Mouse (Mus musculus): ENCODE measurements at regions not wholly inside any gene's neighbourhood (a gene's known extent, or its start where the extent isn't known, plus 50 kb on each side); places are given as distances from the start of the nearest gene placed in this dataset.
A peak's percentile ranks its signal among the peaks of the same experiment; 100 is the strongest.

DNA sequence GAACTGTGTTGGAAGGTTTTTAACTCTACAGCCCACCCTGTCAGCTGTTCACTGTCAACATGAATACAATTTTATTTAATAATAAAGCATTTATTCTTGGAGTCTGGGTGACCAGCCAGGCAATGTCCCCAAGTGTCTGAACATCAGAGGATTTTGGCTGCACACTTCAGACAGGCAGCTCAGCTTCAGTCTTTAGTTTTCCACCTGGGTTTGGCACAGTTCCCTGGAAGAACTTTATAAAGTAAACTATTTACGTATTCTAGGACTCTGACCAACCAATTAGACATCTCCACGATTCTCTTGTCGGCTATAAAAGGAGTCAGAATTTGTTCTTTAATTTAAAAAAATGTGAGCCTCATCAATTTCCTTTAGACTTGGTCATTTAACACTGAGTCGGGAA, 220.8 kb upstream of the 1700056E22Rik start:
- Histone ChIP-seq H3K27me3 (ENCODE audit: control insufficient read depth, insufficient read depth, low read length) (no peaks in the 10 kb centered on the region), H3K36me3 (replicated peaks; ENCODE audit: control insufficient read depth, insufficient read depth, low read depth, low read length) (no peaks in the 10 kb centered on the region), H3K9me3 (replicated peaks; ENCODE audit: control insufficient read depth, low read length) (no peaks in the 10 kb centered on the region), H3K27ac (replicated peaks; ENCODE audit: low read depth, low read length) (no peak overlapping the region), H3K4me3 (ENCODE audit: low read depth, low read length) (no peak overlapping the region), H3K4me1 (ENCODE audit: control insufficient read depth, insufficient read depth, low read length) (no peaks in the 10 kb centered on the region), H3K4me2 (ENCODE audit: low read depth, low read length) (no peak overlapping the region), H3K9ac (replicated peaks; ENCODE audit: low read length) (no peak overlapping the region)
- whole genome bisulfite sequencing, result 81% methylated on average over 4 of the region's 4 CpGs
- ATAC-seq (replicated peaks; ENCODE audit: insufficient number of reproducible peaks, low FRiP score, low TSS enrichment, low read depth) (no peak), DNase-seq (ENCODE audit: low spot score) (no peak)

DNA sequence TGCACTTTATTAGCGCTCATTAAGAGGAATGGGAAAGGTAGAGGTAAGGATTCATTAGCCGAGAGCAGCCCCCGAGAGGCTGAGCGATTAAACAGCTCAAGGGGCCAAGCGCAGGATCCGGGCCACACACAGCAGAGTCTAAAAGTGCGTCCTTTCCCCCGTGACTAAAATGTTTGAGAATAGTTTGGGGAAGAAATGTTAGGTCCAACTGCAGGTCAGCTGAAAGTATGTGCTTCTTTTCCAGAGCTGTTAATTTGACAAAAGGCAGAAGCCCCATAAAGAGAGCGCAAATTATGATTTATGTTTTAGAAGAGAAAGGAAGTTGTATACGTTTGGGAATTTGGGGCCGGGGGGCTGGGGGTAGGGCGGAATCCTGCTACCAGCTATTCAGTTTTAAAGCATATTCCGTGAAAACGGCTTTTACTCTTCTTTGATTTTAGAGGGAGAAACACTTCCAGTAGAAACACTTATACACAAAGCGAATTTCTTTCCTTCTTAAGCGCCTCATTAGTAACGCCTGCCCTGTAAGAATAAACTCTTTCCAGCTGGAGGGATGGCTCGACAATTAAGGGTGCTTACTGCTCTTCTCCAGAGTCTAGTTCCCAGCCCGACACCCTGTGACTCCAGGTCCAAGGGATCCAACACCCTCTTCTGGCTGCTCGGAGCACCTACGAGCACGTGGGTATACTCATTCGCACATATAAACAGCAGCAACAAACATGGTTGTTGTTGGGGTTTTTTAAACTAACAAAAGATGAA, 210.8 kb upstream of the 1700056E22Rik start:
- ATAC-seq (replicated peaks; ENCODE audit: insufficient number of reproducible peaks, low FRiP score, low TSS enrichment, low read depth) (no peak), DNase-seq (ENCODE audit: low spot score) (peak; percentile 35)
- no peaks in the 10 kb centered on the region for H3K36me3 ChIP-seq (replicated peaks; ENCODE audit: control insufficient read depth, insufficient read depth, low read depth, low read length)
- H3K9ac ChIP-seq (replicated peaks; ENCODE audit: low read length), result no peak overlapping the region
- H3K4me2 ChIP-seq (ENCODE audit: low read depth, low read length), result no peak overlapping the region
- H3K9me3 ChIP-seq (replicated peaks; ENCODE audit: control insufficient read depth, low read length), result no peaks in the 10 kb centered on the region
- H3K4me1 ChIP-seq (ENCODE audit: control insufficient read depth, insufficient read depth, low read length), result no peaks in the 10 kb centered on the region
- H3K27ac ChIP-seq (replicated peaks; ENCODE audit: low read depth, low read length), result no peak overlapping the region
- no peak overlapping the region for H3K4me3 ChIP-seq (ENCODE audit: low read depth, low read length)
- WGBS, result 68% methylated on average over 23 of the region's 23 CpGs
- no peaks in the 10 kb centered on the region for H3K27me3 ChIP-seq (ENCODE audit: control insufficient read depth, insufficient read depth, low read length)

DNA sequence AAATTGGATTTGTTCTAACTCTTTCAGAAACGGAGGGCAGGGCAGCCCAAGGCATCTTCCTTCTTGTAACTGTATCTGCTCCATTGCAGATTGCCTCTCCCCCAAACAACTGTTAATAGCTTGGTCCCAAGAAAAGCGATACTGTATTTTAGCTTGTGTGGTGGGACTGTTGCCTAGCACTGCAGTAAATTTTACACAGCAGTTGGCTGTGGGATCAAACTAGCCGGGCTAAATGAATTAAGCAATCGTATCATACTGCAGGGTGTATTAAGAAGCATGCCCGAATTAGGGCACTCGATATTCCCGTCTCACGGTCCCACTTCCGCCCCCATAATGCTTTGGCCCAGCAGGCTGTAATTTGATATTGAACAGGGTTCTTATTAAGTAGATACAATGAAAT, 210.2 kb upstream of the 1700056E22Rik start:
- Histone ChIP-seq H3K27ac (replicated peaks; ENCODE audit: low read depth, low read length) (no peak overlapping the region), H3K4me2 (ENCODE audit: low read depth, low read length) (no peak overlapping the region), H3K9ac (replicated peaks; ENCODE audit: low read length) (no peak overlapping the region), H3K4me3 (ENCODE audit: low read depth, low read length) (no peak overlapping the region), H3K27me3 (ENCODE audit: control insufficient read depth, insufficient read depth, low read length) (no peaks in the 10 kb centered on the region), H3K36me3 (replicated peaks; ENCODE audit: control insufficient read depth, insufficient read depth, low read depth, low read length) (no peaks in the 10 kb centered on the region), H3K4me1 (ENCODE audit: control insufficient read depth, insufficient read depth, low read length) (no peaks in the 10 kb centered on the region), H3K9me3 (replicated peaks; ENCODE audit: control insufficient read depth, low read length) (no peaks in the 10 kb centered on the region)
- DNase-seq (ENCODE audit: low spot score) (peak; percentile 38), ATAC-seq (replicated peaks; ENCODE audit: insufficient number of reproducible peaks, low FRiP score, low TSS enrichment, low read depth) (no peak; the same call in 1 of the 2 replicates)
- 57% methylated on average over 9 of the region's 9 CpGs for WGBS

DNA sequence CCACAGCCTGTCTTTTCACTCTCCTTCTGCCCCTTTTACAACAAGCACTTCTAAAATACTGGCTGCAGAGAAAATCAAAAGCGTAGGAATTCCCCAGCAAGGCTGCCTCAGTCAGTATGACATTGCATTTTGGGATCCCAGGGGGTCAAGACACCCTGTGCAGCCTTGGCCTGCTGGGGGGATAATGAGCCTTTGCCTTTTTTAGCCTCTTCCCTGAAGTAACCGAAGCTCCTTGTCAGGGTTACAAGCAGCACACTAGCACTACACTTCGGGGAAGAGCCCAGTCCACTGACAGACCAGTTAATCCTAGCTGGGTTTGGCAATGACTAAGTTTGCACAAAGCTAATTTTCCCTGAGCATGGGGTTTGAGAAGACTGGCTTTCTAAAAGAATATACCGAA, 207.7 kb upstream of the 1700056E22Rik start:
- H3K27ac ChIP-seq (replicated peaks; ENCODE audit: low read depth, low read length), result no peak overlapping the region
- H3K4me3 ChIP-seq (ENCODE audit: low read depth, low read length), result no peak overlapping the region
- H3K9me3 ChIP-seq (replicated peaks; ENCODE audit: control insufficient read depth, low read length), result no peaks in the 10 kb centered on the region
- DNase-seq (ENCODE audit: low spot score) (no peak), ATAC-seq (replicated peaks; ENCODE audit: insufficient number of reproducible peaks, low FRiP score, low TSS enrichment, low read depth) (no peak)
- no peak overlapping the region for H3K4me2 ChIP-seq (ENCODE audit: low read depth, low read length)
- H3K36me3 ChIP-seq (replicated peaks; ENCODE audit: control insufficient read depth, insufficient read depth, low read depth, low read length), result no peaks in the 10 kb centered on the region
- H3K9ac ChIP-seq (replicated peaks; ENCODE audit: low read length), result no peak overlapping the region
- H3K4me1 ChIP-seq (ENCODE audit: control insufficient read depth, insufficient read depth, low read length), result no peaks in the 10 kb centered on the region
- H3K27me3 ChIP-seq (ENCODE audit: control insufficient read depth, insufficient read depth, low read length), result no peaks in the 10 kb centered on the region
- 54% methylated on average over 4 of the region's 4 CpGs for WGBS

DNA sequence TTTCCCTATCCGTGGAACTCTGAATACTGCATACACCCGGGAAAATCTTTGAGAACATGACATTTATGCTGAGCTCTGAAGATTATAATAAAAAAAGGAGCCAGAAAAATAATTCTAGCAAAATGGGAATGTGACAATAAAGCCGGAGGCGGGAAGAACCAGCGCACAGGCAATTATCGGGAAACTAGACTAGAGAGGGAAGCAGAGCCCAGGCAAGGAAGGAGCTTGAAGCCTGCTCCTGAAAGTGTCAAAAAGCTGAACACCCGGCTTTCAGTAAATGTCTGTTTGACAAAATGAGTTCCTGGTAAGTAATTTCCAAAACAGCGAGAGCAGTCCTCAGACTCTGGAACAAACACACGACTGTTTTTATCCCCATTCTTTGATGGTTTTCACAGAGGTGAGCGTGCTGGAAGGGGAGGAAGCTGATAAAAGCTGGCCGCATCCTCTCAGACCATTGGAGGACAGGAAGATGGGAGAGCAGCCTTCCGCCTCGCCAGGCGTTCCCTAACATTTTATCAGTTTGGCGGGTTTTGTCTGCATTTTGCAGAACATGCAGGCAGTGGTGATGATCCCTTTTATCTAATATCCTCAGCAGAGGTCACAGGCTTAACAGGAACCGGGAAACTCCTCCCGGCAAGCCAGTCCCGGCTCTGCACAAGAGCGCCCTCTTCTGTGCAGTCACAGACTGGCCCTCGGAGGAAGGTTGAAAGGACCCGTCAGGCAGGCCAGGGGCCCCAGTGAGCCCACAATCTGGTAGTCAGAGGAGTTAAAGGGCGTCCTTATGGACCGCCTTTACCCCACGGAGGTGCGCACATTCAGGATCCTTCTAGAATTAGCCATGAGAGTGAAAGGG, 201.3 kb upstream of the 1700056E22Rik start:
- no peaks in the 10 kb centered on the region for H3K36me3 ChIP-seq (replicated peaks; ENCODE audit: control insufficient read depth, insufficient read depth, low read depth, low read length)
- DNase-seq (ENCODE audit: low spot score), result peak; percentile 81
- peak; percentile 47; the same call in 1 of the 2 replicates for ATAC-seq (replicated peaks; ENCODE audit: insufficient number of reproducible peaks, low FRiP score, low TSS enrichment, low read depth)
- H3K4me1 ChIP-seq (ENCODE audit: control insufficient read depth, insufficient read depth, low read length), result no peaks in the 10 kb centered on the region
- no peak overlapping the region for H3K27ac ChIP-seq (replicated peaks; ENCODE audit: low read depth, low read length)
- peak overlapping the region; percentile 47 for H3K4me2 ChIP-seq (ENCODE audit: low read depth, low read length)
- 22% methylated on average over 25 of the region's 25 CpGs for WGBS
- 0 out of 2 replicates have a peak overlapping the region, but pooled peaks have one; percentile 15 for H3K4me3 ChIP-seq (ENCODE audit: low read depth, low read length)
- no peaks in the 10 kb centered on the region for H3K27me3 ChIP-seq (ENCODE audit: control insufficient read depth, insufficient read depth, low read length)
- no peaks in the 10 kb centered on the region for H3K9me3 ChIP-seq (replicated peaks; ENCODE audit: control insufficient read depth, low read length)
- H3K9ac ChIP-seq (replicated peaks; ENCODE audit: low read length), result peak overlapping the region; percentile 15

DNA sequence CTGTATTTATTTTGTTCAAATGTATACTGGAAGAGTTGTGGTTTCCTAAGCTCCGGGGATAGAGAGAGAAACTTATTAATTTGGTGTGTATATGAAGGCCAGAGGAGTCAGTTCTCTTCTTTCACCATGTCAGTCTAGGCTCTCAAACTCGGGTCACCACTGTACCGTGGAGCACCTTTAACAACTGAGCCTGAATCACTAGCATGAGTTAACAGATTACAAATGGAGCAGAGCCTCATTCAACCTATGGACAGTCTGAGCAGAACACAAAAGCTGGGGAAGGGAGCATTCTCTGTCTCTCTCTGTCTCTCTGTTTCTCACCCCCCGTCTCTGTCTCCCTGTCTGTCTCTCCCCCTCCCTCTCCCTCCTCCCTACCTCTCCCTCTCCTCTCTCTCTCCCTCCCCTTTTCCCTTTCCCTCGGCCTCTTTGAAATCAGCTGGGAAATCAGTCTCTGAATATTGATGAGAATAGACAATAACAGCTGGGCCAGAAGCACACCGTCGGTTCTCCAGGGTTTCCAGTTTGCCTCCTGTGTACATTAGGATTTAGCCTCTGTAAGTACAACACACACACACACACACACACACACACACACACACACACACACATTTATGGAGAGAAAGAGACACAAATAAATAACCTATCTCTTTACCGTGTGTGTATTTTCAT, 200.4 kb upstream of the 1700056E22Rik start:
- H3K4me3 ChIP-seq (ENCODE audit: low read depth, low read length), result no peak overlapping the region
- DNase-seq (ENCODE audit: low spot score) (no peak), ATAC-seq (replicated peaks; ENCODE audit: insufficient number of reproducible peaks, low FRiP score, low TSS enrichment, low read depth) (no peak)
- no peak overlapping the region for H3K27ac ChIP-seq (replicated peaks; ENCODE audit: low read depth, low read length)
- no peaks in the 10 kb centered on the region for H3K4me1 ChIP-seq (ENCODE audit: control insufficient read depth, insufficient read depth, low read length)
- no peaks in the 10 kb centered on the region for H3K9me3 ChIP-seq (replicated peaks; ENCODE audit: control insufficient read depth, low read length)
- H3K9ac ChIP-seq (replicated peaks; ENCODE audit: low read length), result no peak overlapping the region
- H3K4me2 ChIP-seq (ENCODE audit: low read depth, low read length), result no peak overlapping the region
- no peaks in the 10 kb centered on the region for H3K27me3 ChIP-seq (ENCODE audit: control insufficient read depth, insufficient read depth, low read length)
- H3K36me3 ChIP-seq (replicated peaks; ENCODE audit: control insufficient read depth, insufficient read depth, low read depth, low read length), result no peaks in the 10 kb centered on the region
- 55% methylated on average over 8 of the region's 8 CpGs for WGBS

DNA sequence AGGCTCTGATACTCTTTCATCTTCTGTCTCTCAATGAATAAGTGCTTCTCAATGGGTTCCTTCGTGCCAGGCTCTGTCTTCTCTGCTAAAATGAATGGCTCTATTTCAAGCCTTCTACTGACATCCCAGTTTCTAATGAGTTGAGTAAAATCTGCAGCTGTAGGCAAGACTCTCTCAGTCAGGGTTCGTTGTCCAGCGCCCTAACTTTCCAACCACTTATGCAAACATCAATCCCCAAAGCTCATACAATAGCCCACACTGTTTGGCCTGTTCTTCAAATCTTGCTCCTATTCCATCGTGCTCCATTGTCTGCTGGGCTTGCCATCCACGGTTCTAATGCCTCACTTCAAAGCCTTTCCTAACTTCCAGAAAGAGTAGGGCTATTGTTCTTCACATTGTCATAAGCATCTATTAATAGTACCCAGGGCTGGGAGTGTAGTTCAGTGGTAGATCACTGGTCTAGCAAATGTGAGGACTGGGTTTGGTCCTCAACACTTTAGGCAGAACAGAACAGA, 199.7 kb upstream of the 1700056E22Rik start:
- no peak overlapping the region for H3K9ac ChIP-seq (replicated peaks; ENCODE audit: low read length)
- 65% methylated on average over 5 of the region's 5 CpGs for WGBS
- H3K9me3 ChIP-seq (replicated peaks; ENCODE audit: control insufficient read depth, low read length), result no peaks in the 10 kb centered on the region
- ATAC-seq (replicated peaks; ENCODE audit: insufficient number of reproducible peaks, low FRiP score, low TSS enrichment, low read depth), result no peak
- no peak overlapping the region for H3K27ac ChIP-seq (replicated peaks; ENCODE audit: low read depth, low read length)
- H3K4me3 ChIP-seq (ENCODE audit: low read depth, low read length), result no peak overlapping the region
- DNase-seq (ENCODE audit: low spot score), result no peak
- no peaks in the 10 kb centered on the region for H3K27me3 ChIP-seq (ENCODE audit: control insufficient read depth, insufficient read depth, low read length)
- H3K36me3 ChIP-seq (replicated peaks; ENCODE audit: control insufficient read depth, insufficient read depth, low read depth, low read length), result no peaks in the 10 kb centered on the region
- H3K4me2 ChIP-seq (ENCODE audit: low read depth, low read length), result no peak overlapping the region
- H3K4me1 ChIP-seq (ENCODE audit: control insufficient read depth, insufficient read depth, low read length), result no peaks in the 10 kb centered on the region
